Mouse (Mus musculus) testis, adult 2 months (tissue): ENCODE results near the gene Axdnd1. TPM values are rescaled to one million over a fixed set of nuclear protein-coding genes. Genes with fewer than 3 reads are reported as not detected.

ENCODE experiments used
- H3K27ac ChIP-seq: fragments of 200-500 bp; 2 replicates; pipeline ENCODE4 v1.5.1; 2012; ENCODE audit warnings: low read depth, low read length; ENCODE audit not compliant: control insufficient read depth, insufficient read depth
- H3K27me3 ChIP-seq: fragments of 200-500 bp; 2 replicates; pipeline ENCODE4 v1.6.1; 2012; ENCODE audit warnings: mild to moderate bottlenecking, low read length, moderate library complexity; ENCODE audit not compliant: control insufficient read depth, insufficient read depth
- H3K36me3 ChIP-seq: fragments of 200-500 bp; 2 replicates; pipeline ENCODE4 v1.6.1; 2012; ENCODE audit warnings: mild to moderate bottlenecking, low read length; ENCODE audit not compliant: control insufficient read depth, insufficient read depth
- H3K4me1 ChIP-seq: fragments of 200-500 bp; 2 replicates; pipeline ENCODE4 v1.6.1; 2012; ENCODE audit warnings: low read length; ENCODE audit not compliant: control insufficient read depth, insufficient read depth
- H3K4me3 ChIP-seq: fragments of 200-500 bp; 2 replicates; pipeline ENCODE4 v1.5.1; 2012; ENCODE audit warnings: low read depth, mild to moderate bottlenecking, low read length, moderate library complexity, mixed read lengths; ENCODE audit not compliant: control insufficient read depth
- CTCF ChIP-seq: fragments of 200-500 bp; IDR thresholded peaks from 2 replicates; pipeline ENCODE4 v1.5.1; 2012; ENCODE audit warnings: low read depth, mild to moderate bottlenecking, inconsistent platforms, low read length, moderate library complexity; ENCODE audit not compliant: control insufficient read depth, insufficient read depth, insufficient replicate concordance
- POLR2A ChIP-seq: fragments of 200-500 bp; IDR thresholded peaks from 2 replicates; pipeline ENCODE4 v1.6.1; 2012; ENCODE audit warnings: low read depth, mild to moderate bottlenecking, inconsistent platforms, low read length, moderate library complexity; ENCODE audit not compliant: control insufficient read depth
- polyA plus RNA-seq: library from polyadenylated mRNA; depleted of rRNA; stranded (reverse); fragments of >200 nt; gene quantifications from 2 replicates; pipeline ENCODE4 v1.2.3, GENCODE M21; 2012

The Axdnd1 gene
- polyA plus RNA-seq, 1 experiment, result 198 TPM

GRCm38 (mm10) chr1:156345633-156346032, 75.3 kb downstream of the Axdnd1 start:
- Histone ChIP-seq H3K27me3 (no peaks in the 10 kb centered on the region), H3K27ac (no peak overlapping the region), H3K4me1 (no peaks in the 10 kb centered on the region), H3K36me3 (no peaks in the 10 kb centered on the region; the same call in 1 of the 2 replicates), H3K4me3 (no peak overlapping the region)
- no peak for TF ChIP-seq CTCF
- no peak for TF ChIP-seq POLR2A

- Histone ChIP-seq H3K27me3 (no peaks in the 10 kb centered on the region), H3K4me3 (no peak overlapping the region), H3K36me3 (no peaks in the 10 kb centered on the region; the same call in 1 of the 2 replicates), H3K27ac (no peak overlapping the region), H3K4me1 (no peaks in the 10 kb centered on the region)
- TF ChIP-seq POLR2A, result no peak
- TF ChIP-seq CTCF, result no peak
These were observed 76.5 kb downstream of the Axdnd1 start for GRCm38 (mm10) chr1:156344433-156344832.

GRCm38 (mm10) chr1:156340847-156341246, 80.1 kb downstream of the Axdnd1 start:
- no peak for TF ChIP-seq CTCF
- no peak for TF ChIP-seq POLR2A
- Histone ChIP-seq H3K4me1 (no peaks in the 10 kb centered on the region), H3K4me3 (no peak overlapping the region; the same call in 1 of the 2 replicates), H3K27ac (peak overlapping the region; percentile 39; the same call in 1 of the 2 replicates), H3K27me3 (no peaks in the 10 kb centered on the region), H3K36me3 (no peaks in the 10 kb centered on the region; the same call in 1 of the 2 replicates)

GRCm38 (mm10) chr1:156323126-156323525, 97.8 kb downstream of the Axdnd1 start:
- TF ChIP-seq CTCF (no peak), POLR2A (no peak)
- Histone ChIP-seq H3K4me3 (no peak overlapping the region), H3K27ac (no peak overlapping the region), H3K27me3 (no peaks in the 10 kb centered on the region), H3K36me3 (no peaks in the 10 kb centered on the region), H3K4me1 (no peaks in the 10 kb centered on the region)

GRCm38 (mm10) chr1:156310630-156311029, 110.3 kb downstream of the Axdnd1 start, which contains the start of gene Nphs2:
TSS of gene Nphs2 (plus strand) at chr1:156310727.
- Histone ChIP-seq H3K4me1 (peaks cover 3% of the 10 kb centered on the region; the same call in 1 of the 2 replicates), H3K4me3 (peak within 1 kb of the TSS; percentile 21; the same call in 1 of the 2 replicates), H3K36me3 (no peaks in the 10 kb centered on the region), H3K27me3 (no peaks in the 10 kb centered on the region), H3K27ac (no peak within 1 kb of the TSS)
- TF ChIP-seq CTCF (no peak), POLR2A (no peak)

- Histone ChIP-seq H3K27me3 (no peaks in the 10 kb centered on the region), H3K4me3 (no peak overlapping the region), H3K27ac (no peak overlapping the region), H3K4me1 (peaks cover 5% of the 10 kb centered on the region; the same call in 1 of the 2 replicates), H3K36me3 (no peaks in the 10 kb centered on the region)
- TF ChIP-seq POLR2A, result no peak
- no peak for TF ChIP-seq CTCF
These were observed 112.4 kb downstream of the Axdnd1 start for GRCm38 (mm10) chr1:156308595-156308994.

GRCm38 (mm10) chr1:156302911-156303749, 117.8 kb downstream of the Axdnd1 start, which contains the start of gene Tdrd5:
TSS of gene Tdrd5 (minus strand) at chr1:156303664.
- peak within 1 kb of the TSS; percentile 95 for H3K27ac ChIP-seq
- TF ChIP-seq POLR2A, result peak; percentile 91
- TF ChIP-seq CTCF, result no peak
- peaks cover 8% of the 10 kb centered on the region for H3K4me1 ChIP-seq
- H3K4me3 ChIP-seq, result peak within 1 kb of the TSS; percentile 95
- no peaks in the 10 kb centered on the region for H3K36me3 ChIP-seq
- H3K27me3 ChIP-seq, result no peaks in the 10 kb centered on the region
